In the genomic region with DNA sequence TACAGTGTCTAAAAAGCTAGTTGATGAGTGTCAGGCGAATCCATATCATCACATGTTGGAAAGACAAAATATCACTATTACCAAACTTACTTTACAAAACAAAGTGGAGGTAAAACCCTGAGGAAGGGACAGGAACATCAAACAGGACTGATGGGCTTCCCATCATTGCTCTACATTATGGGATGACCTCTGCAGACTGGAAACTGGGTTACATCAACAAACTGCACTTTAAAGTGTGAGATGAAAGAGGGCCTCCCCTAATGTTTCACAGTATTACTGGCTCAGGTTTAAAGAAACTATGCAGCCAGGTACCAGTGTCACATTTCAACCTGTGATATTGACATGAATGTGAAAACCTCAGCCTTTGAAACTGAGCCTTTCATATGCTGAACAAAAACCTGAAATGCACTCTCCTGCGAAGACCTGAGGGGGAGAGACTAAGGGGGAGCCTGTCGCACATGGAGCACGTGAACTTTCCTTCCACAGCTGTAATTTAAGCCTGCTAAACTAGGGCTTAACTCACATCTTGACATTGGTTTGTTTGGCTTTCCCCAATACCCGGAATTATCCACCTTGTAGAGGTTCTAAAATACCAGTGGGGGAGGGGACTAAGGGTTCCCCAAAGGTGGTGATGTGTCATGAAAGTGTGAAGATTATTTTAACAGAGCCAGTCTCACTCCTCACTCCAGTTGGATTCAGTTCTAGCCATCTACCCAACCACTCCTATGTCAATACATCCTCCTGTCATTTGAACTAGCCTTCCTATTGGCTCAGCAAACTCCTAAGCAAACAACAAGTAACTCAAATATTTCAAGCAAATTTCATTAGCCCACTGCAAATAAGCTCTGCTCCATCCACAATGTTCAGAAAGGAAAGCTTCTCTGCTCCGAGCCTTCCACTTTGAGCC, we compare ENCODE assay signal across 23 mouse cellular contexts.
DNase-seq lines count a peak whose midpoint lies in the region; ATAC-seq lines count a peak whose summit lies in the region.
"Had no signal": no experiment of that assay in that cellular context is flagged by ENCODE, and none has a peak within 500 bp of the region (broad histone marks: within the 10 kb centered on the region; RNA-seq: fewer than 3 reads in every experiment).

No protein-coding gene starts in this region.

- H3K27ac ChIP-seq in kidney, embryonic 15.5 days = no peak overlapping the region
- H3K27ac ChIP-seq in kidney, embryonic 16.5 days (ENCODE audit: low read length) = no peak overlapping the region
- H3K27ac ChIP-seq in midbrain, embryonic 16.5 days (ENCODE audit: low read length) = no peak overlapping the region
- no peak overlapping the region for H3K27ac ChIP-seq in midbrain, embryonic 11.5 days (ENCODE audit: low read depth, low read length)
- H3K27ac ChIP-seq in embryonic facial prominence, embryonic 14.5 days (replicated peaks; ENCODE audit: low read depth, low read length) = peak overlapping the region; percentile 50; the same call in 1 of the 2 replicates
- H3K27ac ChIP-seq: heart, embryonic 15.5 days; hindbrain, embryonic 13.5 days had no signal

- no peaks in the 10 kb centered on the region for H3K9me3 ChIP-seq in kidney, embryonic 15.5 days (replicated peaks)
- H3K9me3 ChIP-seq in kidney, embryonic 16.5 days (ENCODE audit: low read length) = no peaks in the 10 kb centered on the region
- no peaks in the 10 kb centered on the region for H3K9me3 ChIP-seq in midbrain, embryonic 16.5 days (replicated peaks; ENCODE audit: control insufficient read depth, low read length, poor library complexity, severe bottlenecking)
- H3K9me3 ChIP-seq in midbrain, embryonic 11.5 days (ENCODE audit: control insufficient read depth, low read length) = no peaks in the 10 kb centered on the region
- H3K9me3 ChIP-seq in embryonic facial prominence, embryonic 14.5 days (ENCODE audit: control insufficient read depth, low read length) = no peaks in the 10 kb centered on the region
- H3K9me3 ChIP-seq: G1E; heart, embryonic 15.5 days; hindbrain, embryonic 13.5 days had no signal

- no peak overlapping the region for H3K9ac ChIP-seq in kidney, embryonic 15.5 days
- no peak overlapping the region for H3K9ac ChIP-seq in kidney, embryonic 16.5 days (replicated peaks; ENCODE audit: low read length)
- H3K9ac ChIP-seq in midbrain, embryonic 16.5 days (ENCODE audit: low read depth, low read length) = no peak overlapping the region
- H3K9ac ChIP-seq in midbrain, embryonic 11.5 days (ENCODE audit: low read length) = no peak overlapping the region
- no peak overlapping the region for H3K9ac ChIP-seq in embryonic facial prominence, embryonic 14.5 days (ENCODE audit: low read depth, low read length)
- H3K9ac ChIP-seq: heart, embryonic 15.5 days; hindbrain, embryonic 13.5 days had no signal

- no peak overlapping the region for H3K4me2 ChIP-seq in kidney, embryonic 15.5 days
- H3K4me2 ChIP-seq in kidney, embryonic 16.5 days (replicated peaks; ENCODE audit: low read depth, low read length) = no peak overlapping the region
- H3K4me2 ChIP-seq in midbrain, embryonic 16.5 days (ENCODE audit: low read length) = no peak overlapping the region
- H3K4me2 ChIP-seq in midbrain, embryonic 11.5 days = no peak overlapping the region
- H3K4me2 ChIP-seq in embryonic facial prominence, embryonic 14.5 days (ENCODE audit: low read depth, low read length) = no peak overlapping the region
- H3K4me2 ChIP-seq: heart, embryonic 15.5 days; hindbrain, embryonic 13.5 days had no signal

- H3K4me3 ChIP-seq in kidney, embryonic 15.5 days (replicated peaks) = no peak overlapping the region
- no peak overlapping the region for H3K4me3 ChIP-seq in kidney, embryonic 16.5 days (ENCODE audit: low read length)
- no peak overlapping the region for H3K4me3 ChIP-seq in midbrain, embryonic 16.5 days (ENCODE audit: low read depth, low read length)
- no peak overlapping the region for H3K4me3 ChIP-seq in midbrain, embryonic 11.5 days (ENCODE audit: low read depth, low read length)
- H3K4me3 ChIP-seq in embryonic facial prominence, embryonic 14.5 days (ENCODE audit: low read depth, low read length) = no peak overlapping the region
- H3K4me3 ChIP-seq: heart, embryonic 15.5 days; hindbrain, embryonic 13.5 days had no signal

- DNase-seq in midbrain, embryonic 11.5 days (ENCODE audit: low spot score, missing footprints) = no peak
- peak; percentile 72 for DNase-seq in embryonic facial prominence, embryonic 14.5 days (ENCODE audit: low spot score)
- DNase-seq in mesoderm, embryonic 11.5 days (ENCODE audit: low read depth, low spot score) = peak; percentile 11
- DNase-seq in thymus, postnatal 14 days = no peak
- DNase-seq: adrenal gland, adult 2 months; B cell, adult 2 months; cerebellum, adult 11 months; cerebellum, adult 9-11 months; gastrocnemius, postnatal 36 days; heart, postnatal 36 days; kidney, adult 11 months; lung, postnatal 14 days; right cerebral cortex, adult 18-20 months; thymus, adult 2 months had no signal

- WGBS in kidney, embryonic 15.5 days = 35% methylated on average over 6 of the region's 6 CpGs
- 33% methylated on average over 6 of the region's 6 CpGs for WGBS in kidney, embryonic 16.5 days
- WGBS in midbrain, embryonic 16.5 days = 69% methylated on average over 6 of the region's 6 CpGs
- WGBS in midbrain, embryonic 11.5 days = 63% methylated on average over 6 of the region's 6 CpGs
- 38% methylated on average over 6 of the region's 6 CpGs for WGBS in embryonic facial prominence, embryonic 14.5 days

- ATAC-seq in kidney, embryonic 15.5 days (replicated peaks; ENCODE audit: low FRiP score) = peak; percentile 72
- no peak for ATAC-seq in kidney, embryonic 16.5 days (ENCODE audit: low FRiP score, low TSS enrichment)
- ATAC-seq in midbrain, embryonic 16.5 days = peak; percentile 56; the same call in 1 of the 2 replicates
- ATAC-seq in midbrain, embryonic 11.5 days (ENCODE audit: low FRiP score) = no peak
- peak; percentile 88 for ATAC-seq in embryonic facial prominence, embryonic 14.5 days (ENCODE audit: low read depth)
- ATAC-seq: forebrain, embryonic 14.5 days; Patski had no signal

- peaks cover 6% of the 10 kb centered on the region; the same call in 1 of the 2 replicates for H3K4me1 ChIP-seq in kidney, embryonic 15.5 days
- H3K4me1 ChIP-seq in kidney, embryonic 16.5 days (ENCODE audit: insufficient read depth, low read length) = 0 out of 2 replicates have a peak, but pooled peaks cover 8% of the 10 kb centered on the region
- H3K4me1 ChIP-seq in midbrain, embryonic 16.5 days (ENCODE audit: control insufficient read depth, insufficient read depth, low read length) = no peaks in the 10 kb centered on the region
- H3K4me1 ChIP-seq in midbrain, embryonic 11.5 days (ENCODE audit: control insufficient read depth, insufficient read depth, low read length) = no peaks in the 10 kb centered on the region
- H3K4me1 ChIP-seq in embryonic facial prominence, embryonic 14.5 days (ENCODE audit: control insufficient read depth, insufficient read depth, low read length) = peaks cover 24% of the 10 kb centered on the region
- H3K4me1 ChIP-seq: hindbrain, embryonic 13.5 days had no signal

- no peaks in the 10 kb centered on the region for H3K27me3 ChIP-seq in kidney, embryonic 15.5 days
- no peaks in the 10 kb centered on the region for H3K27me3 ChIP-seq in kidney, embryonic 16.5 days (ENCODE audit: insufficient read depth, low read length)
- no peaks in the 10 kb centered on the region for H3K27me3 ChIP-seq in midbrain, embryonic 16.5 days (ENCODE audit: control insufficient read depth, insufficient read depth, low read depth, low read length)
- no peaks in the 10 kb centered on the region for H3K27me3 ChIP-seq in midbrain, embryonic 11.5 days (ENCODE audit: control insufficient read depth, insufficient read depth, low read length)
- no peaks in the 10 kb centered on the region for H3K27me3 ChIP-seq in embryonic facial prominence, embryonic 14.5 days (replicated peaks; ENCODE audit: control insufficient read depth, insufficient read depth, low read length)
- H3K27me3 ChIP-seq: CH12.LX; heart, embryonic 15.5 days; hindbrain, embryonic 13.5 days; Patski had no signal

- no peaks in the 10 kb centered on the region for H3K36me3 ChIP-seq in kidney, embryonic 15.5 days
- H3K36me3 ChIP-seq in kidney, embryonic 16.5 days (ENCODE audit: insufficient read depth, low read length) = no peaks in the 10 kb centered on the region
- H3K36me3 ChIP-seq in midbrain, embryonic 16.5 days (ENCODE audit: control insufficient read depth, insufficient read depth, low read length) = no peaks in the 10 kb centered on the region
- H3K36me3 ChIP-seq in midbrain, embryonic 11.5 days (ENCODE audit: control insufficient read depth, insufficient read depth, low read length) = no peaks in the 10 kb centered on the region
- no peaks in the 10 kb centered on the region for H3K36me3 ChIP-seq in embryonic facial prominence, embryonic 14.5 days (ENCODE audit: control insufficient read depth, insufficient read depth, low read length)
- H3K36me3 ChIP-seq: G1E; heart, embryonic 15.5 days; hindbrain, embryonic 13.5 days had no signal

Comparison
In these comparisons a context has a peak if more than half of its experiments do, and no peak if none do; other contexts are left out.
1. ATAC-seq: peak in kidney, embryonic 15.5 days (single experiment), midbrain, embryonic 16.5 days (single experiment) and embryonic facial prominence, embryonic 14.5 days (single experiment); none in kidney, embryonic 16.5 days (single experiment) and midbrain, embryonic 11.5 days (single experiment).
2. DNase-seq: peak in embryonic facial prominence, embryonic 14.5 days (single experiment) and mesoderm, embryonic 11.5 days (single experiment); none in midbrain, embryonic 11.5 days (single experiment) and thymus, postnatal 14 days (single experiment).